Mouse (Mus musculus) embryonic facial prominence, embryonic 10.5 days (tissue): ENCODE measurements around the gene Slc13a2. TPM values are rescaled to one million over a fixed set of nuclear protein-coding genes. Genes with fewer than 3 reads are reported as not detected.
A peak's percentile ranks its signal among the peaks of the same experiment; 100 is the strongest.

Experiments
- DNase-seq: peaks from one replicate; pipeline ENCODE4 v3.0.0-alpha.2; 2017; ENCODE audit warnings: low spot score
- H3K27ac ChIP-seq: fragments of 300-500 bp; sonication (generic); replicated peaks from 2 replicates; pipeline ENCODE4 v1.5.1; 2016; ENCODE audit warnings: mild to moderate bottlenecking
- H3K27me3 ChIP-seq: fragments of 300-500 bp; sonication (generic); replicated peaks from 2 replicates; pipeline ENCODE4 v1.6.1; 2016; ENCODE audit warnings: low read depth, mild to moderate bottlenecking; ENCODE audit not compliant: poor library complexity, severe bottlenecking
- H3K36me3 ChIP-seq: fragments of 300-500 bp; sonication (generic); replicated peaks from 2 replicates; pipeline ENCODE4 v1.6.1; 2016; ENCODE audit warnings: mild to moderate bottlenecking, moderate library complexity
- H3K4me1 ChIP-seq: fragments of 300-500 bp; sonication (generic); 2 replicates; pipeline ENCODE4 v1.6.1; 2016
- H3K4me3 ChIP-seq: fragments of 300-500 bp; sonication (generic); 2 replicates; pipeline ENCODE4 v1.5.1; 2016; ENCODE audit warnings: mild to moderate bottlenecking, moderate library complexity
- H3K9me3 ChIP-seq: fragments of 300-500 bp; sonication (generic); 2 replicates; pipeline ENCODE4 v1.6.1; 2016; ENCODE audit warnings: mild to moderate bottlenecking
- WGBS: fragments of 180-500 bp; shearing (Covaris S2); methylation state at CpG from one replicate; pipeline ENCODE4 v1.1.7; 2016; 5-methylcytosine and 5-hydroxymethylcytosine counted together
- polyA plus RNA-seq: library from polyadenylated mRNA; unstranded; fragments of >200 nt; fragmentation: Nextera tagmentation; extraction: Ambion mirVana; gene quantifications from 2 replicates; pipeline ENCODE4 v1.2.1, GENCODE M21; 2016

Gene Slc13a2
- polyA plus RNA-seq, 1 experiment from 2014 or later: not detected

DNA sequence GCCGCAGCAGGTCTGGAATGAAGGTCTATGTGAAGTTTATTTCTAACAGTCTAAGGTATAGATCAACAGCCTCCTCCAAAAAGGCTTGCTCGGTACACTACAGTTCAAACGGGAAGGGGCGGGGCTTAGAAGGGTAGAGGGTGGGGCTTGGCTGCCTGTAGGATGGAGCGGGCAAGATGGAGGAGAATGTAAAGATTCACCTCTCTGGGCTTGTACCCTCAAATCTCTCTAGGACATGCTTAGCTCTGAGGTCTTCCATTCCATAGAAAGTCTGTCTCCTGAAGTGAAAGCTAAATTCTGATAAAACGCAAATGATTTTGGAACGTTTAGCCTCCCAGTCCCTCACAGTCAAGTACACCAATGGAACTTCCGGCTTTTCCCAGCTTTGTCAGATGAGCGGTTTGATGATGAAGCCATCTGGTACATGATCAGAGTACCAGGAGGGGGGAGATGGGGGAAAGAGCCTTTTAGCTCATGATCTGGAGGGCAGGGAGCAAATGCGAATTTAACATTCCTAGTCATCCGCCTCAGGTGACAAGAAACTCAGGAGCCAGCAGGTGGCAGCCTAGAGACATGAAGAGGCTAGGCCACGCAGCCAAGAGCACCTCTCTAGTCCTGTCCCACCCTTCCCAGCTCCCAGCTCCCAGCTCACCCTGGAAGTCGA lies 61.8 kb downstream of the Slc13a2 start:
- Histone ChIP-seq H3K4me3 (peak overlapping the region; percentile 48), H3K27me3 (peaks cover 11% of the 10 kb centered on the region), H3K27ac (peak overlapping the region; percentile 31; the same call in 1 of the 2 replicates), H3K4me1 (peaks cover 27% of the 10 kb centered on the region; the same call in 1 of the 2 replicates), H3K9me3 (no peaks in the 10 kb centered on the region), H3K36me3 (no peaks in the 10 kb centered on the region)
- 12% methylated on average over 13 of the region's 13 CpGs for WGBS
- DNase-seq: peak; percentile 81

GRCm38 (mm10) chr11:78358330-78359007 lies 63.5 kb downstream of the Slc13a2 start:
- Histone ChIP-seq H3K4me1 (peaks cover 22% of the 10 kb centered on the region; the same call in 1 of the 2 replicates), H3K4me3 (0 out of 2 replicates have a peak overlapping the region, but pooled peaks have one; percentile 3), H3K27me3 (peaks cover 11% of the 10 kb centered on the region), H3K27ac (no peak overlapping the region), H3K9me3 (no peaks in the 10 kb centered on the region), H3K36me3 (no peaks in the 10 kb centered on the region)
- peak; percentile 61 for DNase-seq
- WGBS: 10% methylated on average over 22 of the region's 22 CpGs

GRCm38 (mm10) chr11:78355471-78356238 lies 66.4 kb downstream of the Slc13a2 start:
- Histone ChIP-seq H3K27ac (peak overlapping the region; percentile 69; the same call in 1 of the 2 replicates), H3K9me3 (no peaks in the 10 kb centered on the region), H3K4me1 (peaks cover 14% of the 10 kb centered on the region; the same call in 1 of the 2 replicates), H3K4me3 (no peak overlapping the region), H3K36me3 (no peaks in the 10 kb centered on the region), H3K27me3 (peaks cover 11% of the 10 kb centered on the region)
- WGBS: 33% methylated on average over 4 of the region's 4 CpGs
- DNase-seq: peak; percentile 87

DNA sequence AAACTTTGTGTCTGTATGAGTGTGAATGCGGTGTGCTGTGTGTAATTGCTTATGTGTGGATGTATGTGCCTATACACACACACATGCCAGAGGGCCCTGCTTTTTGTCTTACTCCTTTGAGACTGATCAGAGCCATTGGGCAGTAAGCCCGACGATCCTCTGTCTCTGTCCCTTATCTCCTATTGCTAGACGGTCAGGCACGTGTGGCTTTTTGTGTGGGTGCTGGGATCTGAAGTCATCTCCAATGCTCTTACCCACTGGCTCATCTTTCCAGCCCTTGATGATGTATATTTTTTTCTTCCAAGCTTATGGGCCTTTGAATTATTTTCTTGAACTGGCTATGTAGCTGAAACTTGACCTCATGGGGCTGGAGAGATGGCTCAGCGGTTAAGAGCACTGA lies 67.1 kb downstream of the Slc13a2 start:
- peaks cover 7% of the 10 kb centered on the region; the same call in 1 of the 2 replicates for H3K4me1 ChIP-seq
- H3K27ac ChIP-seq: no peak overlapping the region
- no peaks in the 10 kb centered on the region for H3K9me3 ChIP-seq
- H3K27me3 ChIP-seq: peaks cover 11% of the 10 kb centered on the region
- DNase-seq: no peak
- no peak overlapping the region for H3K4me3 ChIP-seq
- H3K36me3 ChIP-seq: peaks cover under 1% of the 10 kb centered on the region; the same call in 1 of the 2 replicates
- 89% methylated on average over 6 of the region's 6 CpGs for WGBS

DNA sequence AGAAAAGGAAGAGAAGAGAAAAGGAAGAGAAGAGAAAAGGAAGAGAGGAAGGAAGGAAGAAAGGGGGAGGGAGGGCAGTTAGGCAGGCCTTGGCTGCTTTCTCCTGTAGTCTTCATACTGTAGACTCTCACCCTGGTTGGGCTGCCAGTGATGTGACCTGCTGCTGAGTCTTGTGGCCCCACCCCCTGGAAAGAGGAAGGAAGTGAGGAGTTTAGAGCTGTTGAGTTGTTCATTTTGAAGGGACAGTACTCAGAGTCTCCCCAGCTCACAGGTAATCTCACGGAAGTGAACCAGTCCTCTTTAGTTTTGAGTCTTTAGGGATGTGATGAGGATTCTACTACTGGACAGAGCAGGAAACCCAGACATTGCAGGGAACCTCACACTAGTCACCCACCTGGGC lies 68.9 kb downstream of the Slc13a2 start:
- H3K27me3 ChIP-seq: no peaks in the 10 kb centered on the region
- no peak for DNase-seq
- no peak overlapping the region for H3K4me3 ChIP-seq
- H3K4me1 ChIP-seq: 0 out of 2 replicates have a peak, but pooled peaks cover 9% of the 10 kb centered on the region
- no peak overlapping the region for H3K27ac ChIP-seq
- 85% methylated on average over 1 of the region's 1 CpGs for WGBS
- no peaks in the 10 kb centered on the region for H3K9me3 ChIP-seq
- H3K36me3 ChIP-seq: peaks cover 19% of the 10 kb centered on the region

- Histone ChIP-seq H3K4me3 (no peak overlapping the region), H3K27me3 (no peaks in the 10 kb centered on the region), H3K4me1 (peaks cover 40% of the 10 kb centered on the region), H3K9me3 (no peaks in the 10 kb centered on the region), H3K27ac (no peak overlapping the region), H3K36me3 (peaks cover 34% of the 10 kb centered on the region)
- 88% methylated on average over 4 of the region's 4 CpGs for WGBS
- DNase-seq: no peak
These were observed 72.3 kb downstream of the Slc13a2 start for GRCm38 (mm10) chr11:78349441-78350358.

- 48% methylated on average over 7 of the region's 7 CpGs for WGBS
- DNase-seq: no peak
These were observed 73.5 kb downstream of the Slc13a2 start for GRCm38 (mm10) chr11:78348474-78348873.

DNA sequence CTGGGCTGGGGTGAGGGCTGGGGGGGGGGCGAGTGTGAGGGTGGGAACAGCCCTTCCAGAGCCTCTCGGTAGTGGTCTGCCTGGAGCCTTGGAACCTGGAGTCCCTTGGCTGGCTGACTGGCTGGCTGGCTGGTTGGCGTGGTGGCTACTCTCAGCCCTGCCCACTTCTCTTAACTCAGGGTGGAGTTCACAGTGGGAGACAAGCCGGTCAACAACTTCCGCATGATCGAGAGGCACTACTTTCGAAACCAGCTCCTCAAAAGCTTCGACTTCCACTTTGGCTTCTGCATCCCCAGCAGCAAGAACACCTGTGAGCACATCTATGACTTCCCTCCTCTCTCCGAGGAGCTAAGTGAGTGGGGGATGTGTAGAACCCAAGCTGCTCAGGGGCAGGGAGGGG lies 74.1 kb downstream of the Slc13a2 start:
- Histone ChIP-seq H3K4me1 (peaks cover 56% of the 10 kb centered on the region), H3K9me3 (no peaks in the 10 kb centered on the region), H3K36me3 (peaks cover 34% of the 10 kb centered on the region), H3K27ac (no peak overlapping the region), H3K27me3 (no peaks in the 10 kb centered on the region), H3K4me3 (no peak overlapping the region)
- whole genome bisulfite sequencing: 81% methylated on average over 9 of the region's 9 CpGs
- no peak for DNase-seq

More at GRCm38 (mm10) chr11:78348474-78348873, 73.5 kb downstream of the Slc13a2 start:
- no peaks in the 10 kb centered on the region for H3K27me3 ChIP-seq
- no peaks in the 10 kb centered on the region for H3K9me3 ChIP-seq
- peaks cover 51% of the 10 kb centered on the region for H3K4me1 ChIP-seq
- H3K36me3 ChIP-seq: peaks cover 34% of the 10 kb centered on the region
- no peak overlapping the region for H3K27ac ChIP-seq
- no peak overlapping the region for H3K4me3 ChIP-seq

Other genes starting within 250 kb of the Slc13a2 start
- 13.5 and 15.3 TPM in 2 replicates for gene Nek8, start 245.5 kb downstream of the Slc13a2 start, polyA plus RNA-seq
- 8.8 and 9.2 TPM in 2 replicates for gene Tlcd1, start 245.5 kb downstream of the Slc13a2 start, polyA plus RNA-seq
- 1,123 and 1,138 TPM in 2 replicates for gene Rpl23a, start 238.6 kb downstream of the Slc13a2 start, polyA plus RNA-seq
- 107 and 123 TPM in 2 replicates for gene Rab34, start 233.8 kb downstream of the Slc13a2 start, polyA plus RNA-seq
- 1.6 and 2.3 TPM in 2 replicates for gene Proca1, start 228.8 kb downstream of the Slc13a2 start, polyA plus RNA-seq
- 43.5 and 44.9 TPM in 2 replicates for gene Sdf2, start 176.5 kb downstream of the Slc13a2 start, polyA plus RNA-seq
- 39.2 TPM in 2 replicates for gene Supt6, start 176.2 kb downstream of the Slc13a2 start, polyA plus RNA-seq
- 60.4 and 72.1 TPM in 2 replicates for gene 2610507B11Rik, start 160.5 kb downstream of the Slc13a2 start, polyA plus RNA-seq
- 0.48 and 0.49 TPM in 2 replicates for gene BC030499, start 131.4 kb downstream of the Slc13a2 start, polyA plus RNA-seq
- 65.7 and 73.1 TPM in 2 replicates for gene Spag5, start 120.7 kb downstream of the Slc13a2 start, polyA plus RNA-seq
- 3.0 and 3.2 TPM in 2 replicates for gene Aldoc, start 99.2 kb downstream of the Slc13a2 start, polyA plus RNA-seq
- gene Pigs, start 93.8 kb downstream of the Slc13a2 start, polyA plus RNA-seq: 73.7 and 74.9 TPM in 2 replicates
- 67.7 and 69.1 TPM in 2 replicates for gene Unc119, start 78.7 kb downstream of the Slc13a2 start, polyA plus RNA-seq
- gene Foxn1, start 35.7 kb downstream of the Slc13a2 start, polyA plus RNA-seq: 0.21 and 0.26 TPM in 2 replicates
- 14.9 and 18.4 TPM in 2 replicates for gene Slc46a1, start 43.5 kb upstream of the Slc13a2 start, polyA plus RNA-seq
- gene Sarm1, start 75.5 kb upstream of the Slc13a2 start, polyA plus RNA-seq: 5.0 and 6.0 TPM in 2 replicates
- gene Vtn, start 76.9 kb upstream of the Slc13a2 start, polyA plus RNA-seq: 16.3 and 16.7 TPM in 2 replicates
- not detected in 2 replicates for gene Sebox, start 81.2 kb upstream of the Slc13a2 start, polyA plus RNA-seq
- gene Tmem199, start 90.0 kb upstream of the Slc13a2 start, polyA plus RNA-seq: 75.9 and 76.0 TPM in 2 replicates
- 175 and 178 TPM in 2 replicates for gene Poldip2, start 90.0 kb upstream of the Slc13a2 start, polyA plus RNA-seq
- 91.6 and 92.4 TPM in 2 replicates for gene Tnfaip1, start 114.1 kb upstream of the Slc13a2 start, polyA plus RNA-seq
- gene Ift20, start 114.1 kb upstream of the Slc13a2 start, polyA plus RNA-seq: 84.2 and 95.2 TPM in 2 replicates
- gene Tmem97, start 128.6 kb upstream of the Slc13a2 start, polyA plus RNA-seq: 89.6 and 96.6 TPM in 2 replicates